Mouse (Mus musculus): ENCODE data around the gene Per3. TPM values are rescaled to one million over a fixed set of nuclear protein-coding genes. Genes with fewer than 3 reads are reported as not detected.
A peak's percentile ranks its signal among the peaks of the same experiment; 100 is the strongest.
"Not testable (repeated sequence)": the region's sequence is repeated elsewhere in the genome, so short reads cannot be mapped to it uniquely, and the experiment has no call there.

Per3 gene
- total RNA-seq, 2 experiments from 2014 or later = 0.94 to 1.2 TPM

DNA sequence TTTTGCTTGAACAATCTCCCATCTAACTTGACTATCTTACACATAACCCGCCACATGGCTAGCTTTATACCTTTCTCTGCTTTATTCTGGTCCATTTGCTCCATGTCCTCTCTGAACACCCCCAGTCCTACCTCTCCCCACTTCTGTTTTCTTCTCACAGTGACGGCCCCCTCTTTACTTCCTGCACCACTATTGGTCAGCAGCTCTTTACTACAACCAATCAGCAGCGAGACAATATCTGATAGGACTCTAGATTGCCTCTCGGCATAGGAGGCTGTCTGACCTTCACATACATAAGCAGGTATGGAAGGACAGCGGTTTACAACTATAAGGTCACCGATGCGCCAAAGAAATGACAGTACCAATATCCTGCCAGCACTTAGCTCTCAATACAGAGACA is 7.9 kb downstream of the Per3 start:
- ATAC-seq (ENCODE audit: poor library complexity, severe bottlenecking) = no peak

DNA sequence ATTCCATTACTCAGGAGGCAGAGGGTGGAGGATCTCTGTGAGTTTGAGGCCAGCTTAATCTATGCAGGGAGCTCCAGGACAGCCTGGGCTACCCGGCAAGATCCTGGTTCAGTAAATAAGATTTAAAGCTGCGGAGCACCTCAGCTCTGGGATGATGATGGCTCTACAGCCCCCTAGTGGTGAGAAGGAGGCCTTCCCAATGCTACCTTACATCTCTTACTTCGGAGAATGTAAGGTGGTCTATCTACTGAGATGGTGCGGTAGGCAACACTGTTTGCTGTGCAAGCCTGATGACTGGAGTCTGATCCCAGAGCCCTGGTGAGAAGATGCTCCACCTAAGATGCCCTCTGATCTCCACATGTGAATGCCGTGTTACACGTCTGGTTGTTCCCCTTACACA is 17.5 kb downstream of the Per3 start:
- ATAC-seq (ENCODE audit: poor library complexity, severe bottlenecking) = peak; percentile 75

DNA sequence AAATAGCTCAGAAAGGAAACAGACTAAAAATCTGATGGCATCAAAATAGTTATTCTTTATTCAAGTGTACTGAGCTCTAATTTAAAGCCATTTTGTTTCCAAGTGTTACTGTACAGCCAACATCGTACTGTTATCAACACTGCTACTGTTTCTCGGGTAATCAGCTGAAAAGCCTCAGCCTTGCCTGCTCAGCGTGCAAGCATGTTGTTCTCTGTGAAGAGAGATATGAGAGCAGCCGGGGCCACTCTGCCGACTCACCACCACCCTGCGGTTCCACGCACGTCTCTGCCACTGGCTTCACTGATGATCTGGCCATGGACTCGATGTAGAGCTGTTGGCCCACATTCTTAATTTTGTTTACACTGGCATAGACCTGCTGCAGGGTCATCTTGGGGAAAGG is 20.3 kb downstream of the Per3 start:
- ATAC-seq (ENCODE audit: poor library complexity, severe bottlenecking) = no peak

DNA sequence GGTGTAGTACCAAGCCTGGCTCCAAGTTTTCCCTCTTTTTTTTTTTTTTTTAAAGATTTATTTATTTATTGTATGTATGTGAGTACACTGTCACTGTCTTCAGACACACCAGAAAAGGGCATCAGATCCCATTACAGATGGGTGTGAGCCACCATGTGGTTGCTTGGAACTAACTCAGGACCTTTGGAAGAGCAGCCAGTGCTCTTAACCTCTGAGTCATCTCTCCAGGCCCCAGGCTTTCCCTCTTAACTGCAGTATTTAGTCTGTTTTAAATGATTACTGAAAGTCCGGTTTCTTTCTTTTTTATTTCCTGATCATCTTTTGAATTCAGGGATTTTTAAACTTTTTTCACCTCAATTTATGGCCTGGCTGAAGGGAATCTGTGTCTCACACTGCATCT is 27.1 kb downstream of the Per3 start:
- not testable (repeated sequence) for ATAC-seq (ENCODE audit: poor library complexity, severe bottlenecking)

DNA sequence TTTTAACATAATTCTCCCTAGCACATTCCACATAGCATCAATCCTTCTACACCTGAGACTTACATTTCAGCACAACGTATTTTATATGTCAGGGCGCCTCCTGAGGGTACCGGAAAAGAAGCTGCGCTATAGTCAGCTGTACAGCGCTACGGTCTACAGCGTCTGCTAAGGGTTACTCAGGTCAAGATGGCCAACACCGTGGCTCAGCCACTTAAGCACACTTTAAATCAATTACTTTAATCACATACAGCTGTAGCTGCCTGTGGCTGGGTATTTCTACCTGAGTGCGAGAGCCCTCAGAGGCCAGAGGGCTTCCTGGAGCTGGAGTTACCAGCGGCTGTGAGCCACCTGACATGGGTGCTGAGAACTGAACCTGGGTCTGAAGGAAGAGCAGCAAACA is 28.5 kb downstream of the Per3 start:
- ATAC-seq (ENCODE audit: poor library complexity, severe bottlenecking) = no peak

DNA sequence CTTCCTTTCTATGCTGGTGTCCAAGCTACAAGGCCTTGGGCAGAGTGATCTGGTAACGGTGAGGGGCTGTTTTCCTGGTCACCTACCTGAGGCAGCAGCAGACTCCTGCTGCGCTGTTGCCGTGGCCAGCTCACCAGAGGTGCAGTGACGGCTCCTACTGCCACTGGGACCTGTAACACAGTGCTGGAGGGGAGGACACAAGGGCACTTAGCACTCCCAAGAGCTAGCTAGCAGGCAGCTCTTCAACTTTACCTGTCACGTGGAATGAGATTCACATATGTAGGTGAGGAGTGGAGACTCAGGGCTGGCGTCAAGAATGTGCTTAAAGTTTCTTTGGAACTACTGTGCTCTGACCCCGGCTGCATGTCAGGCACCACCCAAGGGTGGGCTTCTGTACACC is 34.1 kb downstream of the Per3 start:
- no peak for ATAC-seq (ENCODE audit: poor library complexity, severe bottlenecking)

DNA sequence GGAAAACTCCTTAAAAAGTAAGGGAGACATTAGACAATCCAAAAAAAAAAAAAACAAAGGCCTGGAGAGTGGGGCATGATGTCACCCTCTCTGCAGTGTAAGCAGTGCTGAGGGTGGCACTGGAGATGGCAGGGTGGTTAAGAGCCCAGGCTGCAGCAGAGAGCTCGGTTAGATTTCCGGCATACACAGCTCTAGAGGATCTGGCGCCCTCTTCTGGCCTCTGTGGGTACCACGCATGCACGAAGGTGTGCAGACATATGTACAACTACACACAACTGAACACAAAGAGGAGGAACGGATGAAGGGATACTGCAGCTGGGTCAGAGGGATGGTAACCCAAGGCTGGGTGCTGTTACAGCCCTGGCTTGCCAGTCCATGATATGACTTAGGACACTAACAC is 37.5 kb downstream of the Per3 start:
- ATAC-seq (ENCODE audit: poor library complexity, severe bottlenecking) = peak; percentile 73

DNA sequence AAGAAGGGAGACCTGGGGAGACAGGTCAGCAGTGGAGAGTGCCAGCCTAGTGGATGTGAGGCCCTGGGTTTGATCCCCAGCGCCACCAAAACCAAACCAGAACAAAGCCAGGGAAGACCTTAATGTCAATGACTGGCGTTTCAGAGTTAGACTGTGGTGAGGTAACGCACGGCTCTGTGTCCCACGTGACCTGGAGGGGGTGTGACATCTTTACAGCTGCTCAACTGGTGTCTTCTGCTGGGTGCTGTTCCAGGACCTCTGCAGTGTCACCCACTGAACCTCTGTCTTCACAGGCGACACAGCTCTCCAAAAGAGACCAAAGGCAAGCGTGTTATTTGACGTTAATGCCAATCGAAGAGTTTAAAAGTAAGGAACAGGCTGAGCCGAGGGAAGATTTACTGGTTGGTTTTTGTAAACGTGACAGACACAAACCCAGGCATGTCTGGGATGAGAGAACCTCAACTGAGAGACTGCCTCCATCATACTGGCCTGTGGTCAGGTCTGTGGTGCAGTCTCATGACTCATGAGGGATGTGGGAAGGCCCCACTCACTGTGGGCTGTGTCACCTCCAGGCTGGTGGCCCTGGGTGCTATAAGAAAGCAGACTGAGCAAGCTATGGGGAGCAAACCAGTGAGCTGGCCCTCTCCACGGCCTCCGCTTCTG is 38.7 kb downstream of the Per3 start:
- peak; percentile 79 for ATAC-seq (ENCODE audit: poor library complexity, severe bottlenecking)

DNA sequence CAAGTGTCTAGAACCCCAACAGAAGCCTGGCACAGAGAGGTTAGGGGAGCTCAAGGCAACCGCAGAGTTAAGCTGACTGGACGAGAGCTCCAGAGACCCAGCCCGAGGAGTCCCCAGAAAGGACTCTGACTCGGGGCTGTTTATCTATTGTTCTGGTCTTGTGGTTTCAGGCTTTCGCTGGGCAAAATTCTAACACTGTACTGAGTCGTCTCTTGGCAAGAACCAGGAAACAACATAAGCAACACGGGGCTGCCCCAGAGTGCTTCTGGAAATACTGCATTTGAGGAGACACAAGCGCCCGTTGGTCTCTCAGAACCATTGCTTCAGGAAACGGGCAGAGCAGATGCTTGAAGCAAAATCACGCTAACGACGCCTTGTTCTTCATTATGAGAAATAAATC is 43.1 kb downstream of the Per3 start:
- no peak for ATAC-seq (ENCODE audit: poor library complexity, severe bottlenecking)

DNA sequence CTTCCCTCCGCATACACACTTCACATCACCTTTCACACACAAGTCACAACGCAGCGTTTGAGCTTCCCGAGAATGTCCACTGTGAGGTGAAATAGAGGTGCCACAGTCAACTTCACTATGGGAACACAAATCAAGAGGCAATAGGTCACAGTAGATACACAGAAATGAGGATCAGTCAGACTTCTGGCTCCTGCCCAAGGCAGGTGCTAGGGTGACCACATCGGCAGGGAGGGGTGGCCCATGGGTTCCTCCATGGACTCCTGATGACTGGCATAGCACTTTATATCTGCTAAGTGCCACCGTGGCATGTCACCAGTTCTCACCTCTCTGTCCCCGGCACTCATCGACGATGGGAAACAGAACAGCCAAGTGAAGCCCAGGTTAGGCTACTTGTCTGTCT is 45.8 kb downstream of the Per3 start:
- no peak for ATAC-seq (ENCODE audit: poor library complexity, severe bottlenecking)

DNA sequence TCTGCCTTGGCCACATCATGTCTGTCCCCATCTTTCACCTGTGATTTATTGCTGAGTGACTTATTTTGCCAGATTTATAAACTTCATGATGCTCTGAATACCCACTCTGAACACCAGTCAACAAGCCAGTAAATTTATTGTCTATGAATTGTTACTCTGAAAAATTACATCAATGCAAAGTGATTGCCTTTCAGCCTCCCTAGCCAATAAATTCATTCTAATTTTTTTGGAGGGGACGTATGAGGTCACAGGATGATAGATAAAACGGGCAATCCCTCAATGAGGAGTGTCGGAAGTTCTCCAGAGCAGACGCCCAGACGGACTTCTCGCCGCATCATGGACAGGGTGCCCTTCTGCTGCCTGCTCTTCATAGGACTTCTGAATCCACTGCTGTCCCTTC is 47.7 kb downstream of the Per3 start, which contains the start of gene Uts2:
TSS of gene Uts2 (plus strand) at position 301 of the 400 bp plus-strand sequence.
- ATAC-seq (ENCODE audit: poor library complexity, severe bottlenecking) = no peak

DNA sequence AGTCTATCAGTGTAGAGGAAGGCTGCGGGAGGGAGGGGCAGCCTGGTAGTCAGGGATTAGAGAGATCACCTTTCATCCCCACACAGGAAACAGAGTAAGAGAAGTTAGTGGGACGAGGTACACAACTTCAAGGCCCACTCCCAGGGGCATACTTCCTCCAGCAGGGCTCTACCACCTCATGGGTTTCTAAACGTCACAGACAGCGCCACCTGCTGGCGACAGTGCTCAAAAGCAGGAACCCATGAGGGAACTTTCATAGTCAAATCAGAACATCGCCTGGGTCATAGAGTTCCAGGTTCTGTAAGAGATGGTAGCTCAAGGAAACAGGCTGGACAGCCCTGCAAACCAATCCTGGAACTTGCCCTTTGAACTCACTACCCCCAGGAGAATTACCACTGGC is 54.3 kb downstream of the Per3 start:
- no peak for ATAC-seq (ENCODE audit: poor library complexity, severe bottlenecking)

DNA sequence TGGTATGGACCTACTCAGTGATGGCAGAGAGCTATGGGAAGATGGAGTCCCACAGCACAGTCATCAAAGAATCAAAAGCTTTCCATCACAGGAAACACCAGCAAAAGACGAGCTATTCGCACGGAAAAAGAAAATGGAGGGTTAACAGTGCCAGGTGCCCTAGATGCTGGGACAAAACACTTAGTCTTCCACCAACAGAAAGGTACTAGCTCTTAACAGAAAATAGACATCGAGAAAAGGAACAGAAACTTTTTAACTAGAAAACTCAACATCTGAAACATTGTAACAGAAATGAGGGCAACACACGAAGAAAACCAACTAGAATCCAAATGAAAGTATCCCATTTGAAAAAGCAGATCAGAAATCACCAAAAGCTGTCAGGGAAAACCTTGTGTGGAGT is 64.3 kb downstream of the Per3 start:
- ATAC-seq (ENCODE audit: poor library complexity, severe bottlenecking) = no peak

DNA sequence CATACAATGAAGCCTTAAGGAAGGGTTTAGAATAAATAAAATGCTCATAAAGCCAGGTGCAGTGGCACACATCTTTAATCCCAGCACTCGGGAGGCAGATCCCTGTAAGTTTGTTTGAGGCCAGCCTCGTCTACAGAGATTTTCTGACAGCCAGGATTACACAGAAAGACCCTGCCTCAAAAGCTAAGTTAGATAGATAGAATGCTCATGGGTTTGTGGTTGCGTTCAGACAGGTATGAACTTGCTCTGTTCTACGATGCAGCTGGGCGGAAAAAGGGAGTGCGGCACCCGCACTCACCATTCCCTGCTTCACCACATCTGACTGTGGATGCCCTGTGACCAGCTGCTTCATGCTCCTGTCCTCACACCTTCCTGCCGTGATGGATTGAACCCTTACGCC is 65.0 kb downstream of the Per3 start:
- ATAC-seq (ENCODE audit: poor library complexity, severe bottlenecking) = no peak

DNA sequence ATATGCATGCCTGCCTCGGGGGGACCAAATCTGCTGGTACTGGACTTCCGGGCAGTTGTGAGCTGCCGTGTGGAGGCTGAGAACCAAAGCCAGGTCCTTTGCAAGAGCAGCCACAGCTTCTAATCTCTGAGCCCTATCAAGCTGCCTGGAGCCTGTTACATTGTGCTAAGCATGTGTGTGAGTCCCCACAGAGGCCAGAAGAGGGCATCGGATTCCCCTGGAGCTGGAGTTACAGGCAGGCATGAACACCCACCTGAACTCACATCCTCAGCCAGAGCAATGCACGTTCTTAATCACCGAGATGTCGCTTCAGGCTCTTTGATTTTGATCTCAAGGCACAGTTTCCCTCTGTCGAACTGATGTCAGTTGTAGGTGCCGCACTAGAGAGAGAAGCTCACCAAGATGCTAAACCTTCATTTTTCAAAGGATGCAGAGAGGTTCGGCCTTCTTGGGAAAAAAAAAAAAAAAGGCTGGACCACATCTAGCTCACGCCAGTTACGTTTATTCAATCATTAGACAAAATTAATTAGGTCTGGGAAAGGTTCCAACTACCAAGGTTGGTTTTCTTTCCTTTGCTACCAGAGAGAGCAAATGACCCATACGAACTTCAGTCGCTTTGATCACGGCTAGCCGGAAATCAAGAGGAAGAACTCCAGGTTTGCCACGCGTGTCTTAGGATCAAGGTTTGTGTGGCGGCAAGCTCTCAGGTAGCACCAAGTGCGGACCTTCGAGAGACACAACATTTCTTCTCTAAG is 66.1 kb downstream of the Per3 start:
- no peak for ATAC-seq (ENCODE audit: poor library complexity, severe bottlenecking)

DNA sequence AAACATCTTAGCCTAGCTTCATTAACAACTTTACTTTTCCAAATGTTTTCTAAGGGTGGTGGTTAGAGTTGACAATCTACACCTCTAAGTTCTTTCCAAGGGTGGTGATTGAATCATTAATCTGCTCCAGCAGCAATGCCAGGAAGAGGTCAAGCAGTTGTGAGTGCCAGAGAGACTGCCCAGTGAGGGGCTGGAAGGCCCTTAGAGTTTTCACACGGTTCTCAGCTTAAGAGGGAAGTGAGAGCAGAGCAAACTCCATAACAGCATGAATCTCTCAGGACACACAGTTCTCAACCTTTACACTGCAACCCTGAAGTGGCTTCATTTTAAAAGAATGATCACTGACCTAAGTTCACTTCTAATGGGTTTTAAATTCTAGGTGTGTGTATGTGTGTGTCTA is 69.3 kb downstream of the Per3 start:
- ATAC-seq (ENCODE audit: poor library complexity, severe bottlenecking) = no peak

DNA sequence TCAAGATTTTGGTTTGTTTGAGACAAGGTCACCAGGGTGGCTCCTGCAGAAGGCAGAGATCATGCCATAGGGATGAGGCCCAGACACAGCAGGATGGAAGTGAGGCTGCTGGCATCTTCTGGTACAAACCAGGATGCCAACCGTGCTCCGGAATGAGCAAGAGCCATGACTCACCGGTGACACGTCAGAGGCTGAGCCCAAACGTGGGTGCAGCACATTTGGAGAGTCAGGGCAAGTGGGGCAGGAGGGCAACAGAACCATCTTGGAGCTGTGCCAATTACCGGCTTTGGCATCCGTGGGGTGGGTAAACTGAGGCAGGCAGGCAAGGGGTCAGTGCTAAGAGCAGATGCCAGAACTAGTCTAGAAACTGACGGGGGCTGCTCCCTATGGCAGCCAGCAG is 71.2 kb downstream of the Per3 start:
- no peak for ATAC-seq (ENCODE audit: poor library complexity, severe bottlenecking)

DNA sequence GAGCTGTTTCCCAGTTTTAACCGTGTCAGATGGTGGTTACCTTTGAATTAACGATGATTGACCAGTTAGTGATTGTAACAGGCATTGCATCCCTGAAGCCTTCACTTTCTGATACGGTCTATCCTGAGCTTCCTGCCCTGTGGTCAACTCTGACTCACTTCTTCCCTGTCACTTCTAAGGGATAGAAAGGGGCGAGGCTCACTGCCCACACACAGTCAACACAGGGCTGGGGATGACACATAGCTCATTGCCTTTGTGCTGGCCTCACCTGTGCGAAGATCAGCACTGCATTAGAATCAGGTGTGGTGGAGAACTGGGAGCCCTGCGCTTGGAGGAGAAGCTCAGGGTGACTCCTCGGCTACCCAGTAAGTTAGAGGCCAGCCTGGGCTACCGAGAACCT is 75.5 kb downstream of the Per3 start:
- no peak for ATAC-seq (ENCODE audit: poor library complexity, severe bottlenecking)

DNA sequence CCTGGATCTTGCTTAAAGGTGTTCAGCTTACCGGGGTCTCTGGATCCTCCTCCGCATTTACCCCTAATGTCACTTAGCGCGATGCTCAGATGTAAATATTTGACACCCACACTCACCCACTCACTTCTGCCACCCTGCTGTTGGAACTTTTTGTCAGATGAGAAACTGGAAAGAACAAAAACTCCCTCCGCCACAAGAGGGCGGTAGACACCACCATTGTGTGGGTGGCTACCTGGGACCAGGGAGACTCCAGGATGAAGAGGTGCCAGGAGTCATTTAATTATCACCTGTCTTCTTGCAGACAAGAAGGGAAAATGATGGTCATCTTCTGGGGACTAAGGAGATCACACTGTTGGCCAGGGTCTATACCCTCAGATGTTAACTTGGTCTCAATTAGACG is 77.9 kb downstream of the Per3 start:
- ATAC-seq (ENCODE audit: poor library complexity, severe bottlenecking) = 0 out of 2 replicates have a peak, but pooled peaks have one; percentile 32

DNA sequence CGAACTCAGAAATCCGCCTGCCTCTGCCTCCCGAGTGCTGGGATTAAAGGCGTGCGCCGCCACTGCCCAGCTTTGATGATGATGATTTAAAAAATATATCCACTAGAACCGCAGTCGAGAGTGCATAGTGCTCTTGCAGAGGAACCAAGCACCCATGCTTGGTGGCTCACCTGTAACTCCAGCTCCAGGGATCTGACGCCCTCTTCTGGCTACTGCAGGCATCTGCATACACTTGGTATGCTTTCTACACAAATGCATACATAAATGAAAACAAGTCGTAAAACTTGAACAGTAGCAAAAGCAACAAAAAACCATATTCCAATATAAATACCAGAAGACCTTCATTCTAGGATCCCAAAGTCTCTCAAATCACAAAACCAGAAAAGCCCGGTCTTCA is 78.9 kb downstream of the Per3 start:
- ATAC-seq (ENCODE audit: poor library complexity, severe bottlenecking) = 0 out of 2 replicates have a peak, but pooled peaks have one; percentile 41

DNA sequence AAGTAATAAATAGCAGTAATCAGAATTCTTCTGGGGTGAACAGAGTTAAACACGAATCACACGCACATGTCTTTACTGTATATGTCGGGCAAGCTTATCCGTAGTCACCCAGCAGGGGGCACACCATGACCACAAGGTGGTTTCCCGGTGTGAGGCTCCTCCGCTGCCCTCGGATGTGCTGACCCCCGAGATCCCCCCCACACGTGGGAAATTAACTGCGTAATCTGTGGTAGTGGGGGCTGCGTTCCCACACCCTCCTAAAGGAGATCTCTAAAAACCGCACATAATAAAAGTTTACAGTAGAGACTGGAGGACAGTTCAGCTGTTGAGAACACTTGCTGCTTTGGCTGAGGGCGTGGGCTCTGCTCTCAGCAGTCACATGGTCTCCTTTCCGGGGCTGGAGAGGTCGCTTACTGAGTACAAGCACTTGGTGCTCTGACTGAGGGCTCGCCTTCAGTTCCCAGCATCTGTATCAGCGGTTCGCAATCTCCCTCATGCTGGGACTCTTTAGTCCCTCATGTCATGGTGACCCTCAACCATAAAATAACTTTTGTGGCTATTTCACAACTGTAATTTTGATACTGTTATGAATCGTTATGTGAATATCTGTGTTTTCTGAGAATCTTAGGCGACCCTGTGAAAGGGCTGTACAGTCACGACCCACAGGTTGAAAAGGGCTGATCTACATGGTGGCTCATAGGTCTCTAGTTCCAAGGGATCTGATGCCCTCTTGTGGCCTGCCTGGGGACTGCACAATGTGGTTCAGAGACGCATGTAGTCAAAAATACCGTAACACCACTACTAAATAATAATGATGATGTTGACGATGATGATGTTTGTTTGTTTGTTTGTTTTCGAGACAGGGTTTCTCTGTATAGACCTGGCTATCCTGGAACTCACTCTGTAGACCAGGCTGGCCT is 79.6 kb downstream of the Per3 start:
- peak; percentile 86 for ATAC-seq (ENCODE audit: poor library complexity, severe bottlenecking)

Data from megakaryocyte, adult 5-6 weeks (primary cell).